Mouse (Mus musculus) gonadal fat pad, adult 2 months (tissue): ENCODE data around the gene Acyp1. TPM values are rescaled to one million over a fixed set of nuclear protein-coding genes. Genes with fewer than 3 reads are reported as not detected.
A peak's percentile ranks its signal among the peaks of the same experiment; 100 is the strongest.
"Not testable (repeated sequence)": the region's sequence is repeated elsewhere in the genome, so short reads cannot be mapped to it uniquely, and the experiment has no call there.

Experiments
- DNase-seq: peaks from one replicate; pipeline ENCODE4 v3.0.0-alpha.2; 2012; ENCODE audit warnings: low read depth
- polyA plus RNA-seq: library from polyadenylated mRNA; depleted of rRNA; stranded (reverse); fragments of >200 nt; gene quantifications from 2 replicates; pipeline ENCODE4 v1.2.3, GENCODE M21; 2012

Gene Acyp1
- polyA plus RNA-seq, 1 experiment: 13.3 TPM

DNA sequence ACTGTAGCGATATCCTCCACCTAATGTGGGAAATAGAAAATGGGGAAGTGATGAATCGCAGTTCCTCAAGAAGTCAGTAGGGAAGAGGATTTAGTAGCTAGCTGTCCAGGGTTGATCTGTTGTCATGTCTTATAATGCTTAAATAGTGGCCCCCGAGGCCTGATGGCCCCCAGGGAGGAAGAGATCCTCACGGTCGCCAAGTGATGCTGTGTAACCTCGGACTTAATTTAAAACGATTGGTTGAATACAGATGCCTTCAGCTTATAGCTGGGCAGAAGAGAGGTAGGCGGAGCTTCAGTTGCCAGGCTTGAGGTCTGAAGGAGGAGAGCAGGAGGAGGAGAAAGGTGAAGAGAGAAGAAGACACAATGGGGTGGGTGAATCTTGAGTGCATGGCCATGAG, 3.9 kb downstream of the Acyp1 start:
- DNase-seq: no peak

DNA sequence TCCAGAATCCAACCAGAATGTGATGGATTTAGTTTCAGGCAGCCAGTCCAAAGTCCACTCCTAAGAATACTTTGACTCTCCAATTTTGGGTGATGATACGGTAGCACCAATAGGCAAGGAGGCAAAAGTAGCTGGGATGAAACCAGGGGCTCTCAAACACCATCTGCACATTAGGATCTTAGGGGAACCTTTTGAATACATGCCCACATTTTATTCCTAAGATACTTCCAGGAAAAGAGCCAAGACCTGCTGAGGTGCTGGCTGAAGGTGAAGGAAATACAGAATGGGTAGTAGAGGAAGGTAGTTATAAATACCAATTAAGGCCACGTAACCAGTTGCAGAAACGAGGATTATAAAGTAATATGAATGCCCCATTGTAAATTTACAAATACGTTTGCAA, 6.5 kb downstream of the Acyp1 start:
- DNase-seq: not testable (repeated sequence)

DNA sequence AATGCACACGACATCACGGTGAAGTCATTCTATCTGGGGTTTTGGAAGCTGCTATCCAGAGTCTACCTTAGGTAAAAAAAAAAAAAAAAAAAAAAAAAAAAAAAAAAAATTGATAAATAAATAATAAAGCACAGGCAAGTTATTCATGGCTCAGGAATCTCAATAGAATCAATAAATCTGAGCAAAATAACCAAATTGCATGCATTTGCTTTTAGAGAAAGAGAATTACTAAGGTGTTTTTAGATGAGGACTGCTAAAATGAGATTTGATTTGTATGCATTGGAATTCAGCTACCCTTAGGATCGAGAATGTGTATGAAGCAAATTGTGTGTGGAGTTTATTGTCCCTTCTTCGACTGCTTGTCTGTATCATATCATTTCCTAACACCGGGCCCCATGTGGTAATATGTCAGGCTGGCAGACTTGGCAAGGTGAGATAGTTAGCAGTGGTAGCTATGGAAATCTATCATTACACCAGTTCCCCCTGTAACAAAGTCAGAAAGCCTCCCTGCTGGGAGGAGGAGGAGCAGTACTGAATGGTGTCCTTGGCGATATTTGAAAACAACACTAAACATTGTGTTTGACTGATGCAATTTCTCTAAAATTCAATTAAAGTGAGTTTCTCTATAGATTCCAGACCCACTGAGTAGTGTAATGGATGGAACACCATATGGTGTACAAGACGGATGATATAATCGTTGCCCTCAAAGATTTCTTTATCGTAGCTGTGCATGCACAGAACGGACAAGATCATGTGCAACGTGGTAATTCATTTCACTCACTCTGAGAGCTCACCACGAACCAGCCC, 7.2 kb downstream of the Acyp1 start:
- no peak for DNase-seq

DNA sequence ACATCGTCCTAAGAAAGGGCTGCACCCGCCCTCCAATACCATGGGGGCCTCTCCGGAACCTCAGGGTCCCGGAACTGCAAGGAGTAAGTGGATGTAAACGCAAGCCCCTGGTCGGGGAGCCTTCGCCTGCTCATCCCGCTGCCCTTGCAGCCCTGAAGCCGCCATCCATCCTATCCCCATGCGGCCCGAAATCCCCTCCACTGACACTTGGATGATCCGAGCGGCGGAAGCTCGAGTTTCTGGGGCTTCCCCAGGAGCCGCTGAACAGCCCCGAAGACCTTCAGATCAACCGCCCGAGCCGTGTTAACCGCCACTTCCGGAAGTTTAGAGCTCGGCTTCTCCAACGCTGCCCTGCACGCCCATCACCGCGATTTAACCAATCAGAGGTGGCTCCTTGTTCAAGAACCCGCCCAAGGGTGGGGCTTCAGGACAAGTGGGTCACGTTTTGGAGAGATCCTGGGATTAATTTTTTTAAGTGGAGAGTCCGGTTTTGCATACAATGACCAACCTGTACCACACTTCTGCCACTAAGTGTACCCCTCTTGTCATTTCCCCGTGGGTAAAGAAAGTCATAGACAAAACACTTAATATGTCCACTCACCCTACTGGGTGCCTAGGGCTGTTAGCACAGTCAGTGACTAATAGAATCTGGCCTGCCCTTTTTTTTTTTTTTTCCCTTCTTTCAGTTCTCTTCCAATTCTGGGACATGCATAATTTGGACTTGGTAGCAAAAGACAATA, 8.0 kb downstream of the Acyp1 start:
- DNase-seq: peak; percentile 72

DNA sequence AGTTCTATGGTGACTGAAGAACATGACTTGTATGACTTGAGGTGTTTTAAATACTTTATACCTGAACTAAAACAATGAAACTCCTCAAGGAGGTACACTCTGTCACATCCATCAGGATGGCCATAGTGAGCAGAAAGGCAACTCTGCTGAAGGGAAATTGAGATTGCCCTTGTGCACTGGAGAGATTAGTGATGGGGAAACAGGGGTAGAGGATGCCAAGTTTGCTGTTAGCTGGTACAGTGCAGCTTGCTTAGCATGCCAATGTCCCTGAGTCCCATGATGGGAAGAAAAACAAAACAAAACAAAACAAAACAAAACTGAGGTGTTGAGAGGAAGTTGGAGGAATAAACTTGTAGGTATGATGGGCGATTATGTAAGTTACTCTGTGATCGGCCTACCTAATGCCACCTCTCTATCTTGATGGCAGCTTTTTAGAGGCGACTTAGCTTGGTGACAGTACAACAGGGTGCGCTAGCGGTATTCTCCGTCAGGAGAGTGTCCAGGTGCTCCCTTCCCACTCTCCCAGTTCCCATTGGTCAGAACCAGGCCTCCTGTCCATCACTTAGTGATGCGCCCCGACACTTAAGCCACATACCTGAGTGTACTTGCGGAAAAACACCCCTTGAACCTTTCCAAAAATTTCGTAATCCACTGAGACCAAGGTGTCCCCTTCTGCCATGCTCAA, 8.7 kb downstream of the Acyp1 start:
- DNase-seq: peak; percentile 45

- no peak for DNase-seq
Observed at GRCm38 (mm10) chr12:85278919-85279318, 9.3 kb downstream of the Acyp1 start.

- DNase-seq: no peak
Observed at GRCm38 (mm10) chr12:85276273-85276672, 12.0 kb downstream of the Acyp1 start.

GRCm38 (mm10) chr12:85273508-85273907, 14.7 kb downstream of the Acyp1 start:
- DNase-seq: no peak

DNA sequence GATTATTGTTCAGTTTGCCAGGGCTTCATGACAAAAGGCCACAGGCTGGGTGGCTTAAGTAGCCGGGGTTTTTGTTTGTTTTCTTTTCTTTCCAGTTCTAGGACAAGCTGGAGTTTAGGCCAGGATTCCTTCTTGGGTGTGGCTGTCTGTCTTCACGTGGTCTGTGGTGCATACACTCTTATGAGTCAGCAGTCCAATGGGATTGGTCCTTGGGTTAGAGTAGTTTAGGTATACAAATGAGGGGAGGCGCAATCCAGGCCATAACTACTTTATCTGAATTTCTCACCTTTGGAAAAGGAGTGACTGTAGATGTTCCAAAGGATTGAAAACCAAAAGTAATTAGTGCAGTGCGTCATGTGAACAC, 16.4 kb downstream of the Acyp1 start:
- DNase-seq: no peak

- no peak for DNase-seq
Observed at GRCm38 (mm10) chr12:85271132-85271842, 17.0 kb downstream of the Acyp1 start.

GRCm38 (mm10) chr12:85270319-85270718, 17.9 kb downstream of the Acyp1 start, which contains the start of gene Mlh3:
Mlh3 (minus strand) TSS chr12:85270599.
- DNase-seq: no peak

DNA sequence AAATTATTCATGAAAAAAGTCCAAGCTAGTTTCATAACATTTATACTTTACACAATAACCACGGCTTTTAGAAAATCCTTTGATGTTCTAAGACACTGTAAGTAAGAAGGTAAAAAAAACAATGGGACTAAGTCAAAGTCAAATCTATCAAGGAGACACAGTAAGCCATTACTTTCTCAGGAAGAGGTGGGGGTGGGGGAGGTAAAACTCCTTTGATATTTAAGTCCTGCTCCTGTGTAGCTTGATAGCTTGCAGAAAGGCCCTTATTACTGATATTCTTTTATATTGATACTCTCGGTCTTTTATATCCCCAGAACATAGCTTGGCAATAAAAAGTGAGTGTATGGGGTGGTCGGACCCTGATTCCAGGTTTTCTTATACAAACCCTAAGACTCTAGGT, 18.4 kb downstream of the Acyp1 start:
- no peak for DNase-seq

- DNase-seq: no peak
Observed at GRCm38 (mm10) chr12:85266248-85266647, 22.0 kb downstream of the Acyp1 start.

DNA sequence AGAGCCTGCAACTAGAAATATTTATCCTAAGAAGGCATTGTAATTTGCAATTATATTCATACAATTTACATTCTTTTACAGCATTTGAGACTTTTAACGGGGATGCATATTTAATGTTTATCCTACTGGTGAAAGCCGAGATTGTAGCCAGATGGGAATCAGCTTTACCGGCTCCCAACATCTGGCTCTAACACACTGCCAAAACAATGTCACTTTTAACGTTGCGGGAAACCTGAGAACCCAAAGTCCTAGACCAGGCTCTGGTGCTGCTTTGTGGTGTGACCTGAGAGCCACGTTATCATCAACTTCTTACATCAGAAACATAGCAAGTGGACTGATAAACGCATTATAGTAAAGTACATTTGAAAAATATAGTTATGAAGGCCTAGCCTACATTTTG, 23.3 kb downstream of the Acyp1 start:
- no peak for DNase-seq

DNA sequence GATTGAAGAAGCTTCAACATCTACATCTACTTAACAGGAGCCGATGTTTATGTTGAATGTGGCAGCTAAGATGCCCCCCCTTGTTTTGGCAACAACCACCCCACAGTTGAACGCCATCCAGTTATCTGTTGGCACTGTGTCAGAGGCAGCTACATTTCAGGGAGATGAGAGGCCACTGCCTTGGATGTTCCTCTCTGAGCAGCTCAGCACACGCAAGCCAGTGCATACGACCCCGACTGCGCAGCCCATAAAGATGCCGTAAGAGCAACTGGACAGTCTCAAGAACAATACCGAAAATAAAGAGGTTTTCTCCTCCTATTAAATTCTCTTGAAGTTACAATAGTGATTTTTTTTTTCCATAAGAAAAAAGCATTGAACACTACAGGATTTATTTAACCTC, 23.7 kb downstream of the Acyp1 start:
- no peak for DNase-seq

- no peak for DNase-seq
Observed at GRCm38 (mm10) chr12:85263190-85263589, 25.0 kb downstream of the Acyp1 start.

DNA sequence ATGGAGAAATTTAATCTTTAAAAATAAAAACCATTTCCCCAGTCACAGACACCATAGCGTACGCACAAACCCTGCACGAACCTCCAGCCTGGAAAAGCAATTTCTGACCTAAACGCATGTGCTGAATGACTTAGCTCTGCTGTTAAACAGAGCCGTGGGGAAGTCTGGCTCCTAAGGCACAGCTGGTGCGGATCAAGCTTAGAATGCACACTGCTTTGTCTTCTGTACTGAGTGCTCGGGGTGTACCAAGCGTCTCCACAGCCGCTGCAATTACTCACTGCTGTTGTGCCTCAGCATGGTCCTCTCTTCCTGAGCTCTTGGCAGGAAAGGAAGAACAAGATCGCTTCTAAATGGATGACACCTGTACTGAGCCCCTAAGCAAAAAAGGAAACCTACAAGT, 25.7 kb downstream of the Acyp1 start:
- no peak for DNase-seq

GRCm38 (mm10) chr12:85257008-85257639, 31.1 kb downstream of the Acyp1 start:
- DNase-seq: no peak

- DNase-seq: no peak
Observed at GRCm38 (mm10) chr12:85256074-85256751, 32.0 kb downstream of the Acyp1 start.

DNA sequence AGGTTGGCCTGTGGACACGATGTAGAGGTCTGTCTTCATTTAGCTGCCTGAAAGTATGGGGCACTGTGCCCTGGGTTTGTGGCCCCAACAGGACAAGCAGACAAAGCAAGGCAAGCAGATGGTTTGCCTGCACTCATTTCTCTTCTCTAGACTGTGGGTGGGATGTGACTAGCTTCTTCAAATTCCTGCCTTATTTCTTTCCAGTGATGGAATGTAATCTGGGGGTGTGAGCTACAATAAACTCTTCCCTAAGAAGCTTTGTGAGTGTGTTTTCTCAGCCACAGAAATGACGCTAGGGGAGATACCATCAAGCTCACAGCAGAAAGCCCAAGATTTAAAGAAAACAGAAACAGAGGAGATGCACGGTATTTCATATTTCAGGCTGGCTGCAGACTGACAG, 36.2 kb downstream of the Acyp1 start:
- DNase-seq: no peak

GRCm38 (mm10) chr12:85237553-85237952, 50.7 kb downstream of the Acyp1 start:
- no peak for DNase-seq
